Mouse (Mus musculus) heart, embryonic 11.5 days (tissue): ENCODE data around the gene Vps13d. TPM values are rescaled to one million over a fixed set of nuclear protein-coding genes. Genes with fewer than 3 reads are reported as not detected.

Experiments used
- ATAC-seq: fragments of 200-750 bp; cut with Nextera tagmentation; replicated peaks from 2 replicates; pipeline ENCODE4 v1.8.0; 2017; ENCODE audit warnings: moderate library complexity; ENCODE audit not compliant: insufficient number of reproducible peaks, low FRiP score, low TSS enrichment
- H3K27ac ChIP-seq: fragments of 300-500 bp; sonication (generic); 2 replicates; pipeline ENCODE4 v1.5.1; 2014; ENCODE audit warnings: mild to moderate bottlenecking, low read depth, low read length
- H3K27me3 ChIP-seq: fragments of 300-500 bp; sonication (generic); 2 replicates; pipeline ENCODE4 v1.6.1; 2014; ENCODE audit warnings: mild to moderate bottlenecking, low read length, mixed read lengths; ENCODE audit not compliant: control insufficient read depth, insufficient read depth
- H3K36me3 ChIP-seq: fragments of 300-500 bp; sonication (generic); 2 replicates; pipeline ENCODE4 v1.6.1; 2014; ENCODE audit warnings: mild to moderate bottlenecking, low read length, moderate library complexity, mixed read lengths; ENCODE audit not compliant: control insufficient read depth, insufficient read depth
- H3K4me1 ChIP-seq: fragments of 300-500 bp; sonication (generic); 2 replicates; pipeline ENCODE4 v1.6.1; 2014; ENCODE audit warnings: low read length; ENCODE audit not compliant: control insufficient read depth, insufficient read depth
- H3K4me2 ChIP-seq: fragments of 300-500 bp; sonication (generic); 2 replicates; pipeline ENCODE4 v1.6.1; 2014; ENCODE audit warnings: mild to moderate bottlenecking, moderate library complexity
- H3K4me3 ChIP-seq: fragments of 300-500 bp; sonication (generic); 2 replicates; pipeline ENCODE4 v1.5.1; 2014; ENCODE audit warnings: low read depth, low read length
- H3K9ac ChIP-seq: fragments of 300-500 bp; sonication (generic); 2 replicates; pipeline ENCODE4 v1.6.1; 2014; ENCODE audit warnings: mild to moderate bottlenecking, low read depth, low read length, moderate library complexity
- H3K9me3 ChIP-seq: fragments of 300-500 bp; sonication (generic); replicated peaks from 2 replicates; pipeline ENCODE4 v1.6.1; 2016; ENCODE audit warnings: low read length; ENCODE audit not compliant: control insufficient read depth
- WGBS: fragments of 180-500 bp; shearing (Covaris S2); extraction: QIAGEN DNeasy Blood & Tissue Kit; methylation state at CpG from one replicate; pipeline ENCODE4 v1.1.7; 2014; ENCODE audit not compliant: insufficient replicate concordance; 5-methylcytosine and 5-hydroxymethylcytosine counted together
- polyA plus RNA-seq: library from polyadenylated mRNA; unstranded; fragments of >200 nt; fragmentation: Nextera tagmentation; extraction: Ambion mirVana; gene quantifications from 2 replicates; pipeline ENCODE4 v1.2.1, GENCODE M21; 2014

Vps13d gene
- polyA plus RNA-seq, 1 experiment from 2014 or later, result 12.0 TPM

GRCm38 (mm10) chr4:144968371-144968770 is 226.4 kb downstream of the Vps13d start:
- H3K27ac ChIP-seq, result no peak overlapping the region
- H3K36me3 ChIP-seq, result no peaks in the 10 kb centered on the region
- no peak overlapping the region for H3K4me3 ChIP-seq
- 93% methylated on average over 3 of the region's 3 CpGs for WGBS
- H3K27me3 ChIP-seq, result no peaks in the 10 kb centered on the region
- ATAC-seq, result no peak
- no peak overlapping the region for H3K4me2 ChIP-seq
- no peaks in the 10 kb centered on the region for H3K9me3 ChIP-seq
- no peak overlapping the region for H3K9ac ChIP-seq
- H3K4me1 ChIP-seq, result no peaks in the 10 kb centered on the region

- Histone ChIP-seq H3K4me2 (no peak overlapping the region), H3K27me3 (no peaks in the 10 kb centered on the region), H3K4me3 (no peak overlapping the region), H3K4me1 (0 out of 2 replicates have a peak, but pooled peaks cover 2% of the 10 kb centered on the region), H3K36me3 (no peaks in the 10 kb centered on the region), H3K9me3 (no peaks in the 10 kb centered on the region), H3K9ac (no peak overlapping the region), H3K27ac (no peak overlapping the region)
- no peak; the same call in 1 of the 2 replicates for ATAC-seq
- 58% methylated on average over 2 of the region's 2 CpGs for WGBS
Observed at GRCm38 (mm10) chr4:144965255-144965654, 229.6 kb downstream of the Vps13d start.

- Histone ChIP-seq H3K4me2 (no peak overlapping the region), H3K36me3 (no peaks in the 10 kb centered on the region), H3K27ac (no peak overlapping the region), H3K4me3 (no peak overlapping the region), H3K9ac (no peak overlapping the region), H3K4me1 (0 out of 2 replicates have a peak, but pooled peaks cover 2% of the 10 kb centered on the region), H3K9me3 (no peaks in the 10 kb centered on the region), H3K27me3 (no peaks in the 10 kb centered on the region)
- no peak for ATAC-seq
- WGBS, result 88% methylated on average over 3 of the region's 3 CpGs
Observed at GRCm38 (mm10) chr4:144961696-144962095, 233.1 kb downstream of the Vps13d start.

GRCm38 (mm10) chr4:144961232-144961631 is 233.6 kb downstream of the Vps13d start:
- H3K9me3 ChIP-seq, result no peaks in the 10 kb centered on the region
- H3K9ac ChIP-seq, result no peak overlapping the region
- no peak overlapping the region for H3K27ac ChIP-seq
- no peak for ATAC-seq
- no peaks in the 10 kb centered on the region for H3K36me3 ChIP-seq
- H3K4me2 ChIP-seq, result no peak overlapping the region
- H3K4me1 ChIP-seq, result 0 out of 2 replicates have a peak, but pooled peaks cover 2% of the 10 kb centered on the region
- 89% methylated on average over 4 of the region's 4 CpGs for WGBS
- H3K27me3 ChIP-seq, result no peaks in the 10 kb centered on the region
- no peak overlapping the region for H3K4me3 ChIP-seq

- Histone ChIP-seq H3K36me3 (no peaks in the 10 kb centered on the region), H3K27me3 (no peaks in the 10 kb centered on the region), H3K9ac (no peak overlapping the region), H3K4me3 (no peak overlapping the region), H3K27ac (no peak overlapping the region), H3K4me2 (no peak overlapping the region), H3K4me1 (0 out of 2 replicates have a peak, but pooled peaks cover 2% of the 10 kb centered on the region), H3K9me3 (no peaks in the 10 kb centered on the region)
- no peak for ATAC-seq
- 61% methylated on average over 8 of the region's 8 CpGs for WGBS
Observed at GRCm38 (mm10) chr4:144960188-144960904, 234.5 kb downstream of the Vps13d start.

- Histone ChIP-seq H3K36me3 (no peaks in the 10 kb centered on the region), H3K9me3 (no peaks in the 10 kb centered on the region), H3K27me3 (no peaks in the 10 kb centered on the region), H3K27ac (no peak overlapping the region), H3K9ac (no peak overlapping the region), H3K4me1 (0 out of 2 replicates have a peak, but pooled peaks cover 2% of the 10 kb centered on the region), H3K4me3 (no peak overlapping the region), H3K4me2 (no peak overlapping the region)
- ATAC-seq, result no peak
- 74% methylated on average over 2 of the region's 2 CpGs for WGBS
Observed at GRCm38 (mm10) chr4:144957721-144958120, 237.1 kb downstream of the Vps13d start.

- WGBS, result 84% methylated on average over 4 of the region's 4 CpGs
- ATAC-seq, result no peak
- H3K9ac ChIP-seq, result no peak overlapping the region
- no peaks in the 10 kb centered on the region for H3K27me3 ChIP-seq
- H3K4me2 ChIP-seq, result no peak overlapping the region
- H3K36me3 ChIP-seq, result no peaks in the 10 kb centered on the region
- no peaks in the 10 kb centered on the region for H3K9me3 ChIP-seq
- H3K4me3 ChIP-seq, result no peak overlapping the region
- H3K4me1 ChIP-seq, result 0 out of 2 replicates have a peak, but pooled peaks cover 2% of the 10 kb centered on the region
- H3K27ac ChIP-seq, result no peak overlapping the region
Observed at GRCm38 (mm10) chr4:144957186-144957585, 237.6 kb downstream of the Vps13d start.

- no peak overlapping the region for H3K9ac ChIP-seq
- H3K4me3 ChIP-seq, result no peak overlapping the region
- H3K4me2 ChIP-seq, result no peak overlapping the region
- H3K36me3 ChIP-seq, result no peaks in the 10 kb centered on the region
- H3K27ac ChIP-seq, result no peak overlapping the region
- no peaks in the 10 kb centered on the region for H3K9me3 ChIP-seq
- ATAC-seq, result no peak
- 0 out of 2 replicates have a peak, but pooled peaks cover 2% of the 10 kb centered on the region for H3K4me1 ChIP-seq
- H3K27me3 ChIP-seq, result no peaks in the 10 kb centered on the region
- WGBS, result 42% methylated on average over 1 of the region's 1 CpGs
Observed at GRCm38 (mm10) chr4:144956293-144956692, 238.5 kb downstream of the Vps13d start.

- no peaks in the 10 kb centered on the region for H3K36me3 ChIP-seq
- H3K4me3 ChIP-seq, result no peak overlapping the region
- H3K9me3 ChIP-seq, result no peaks in the 10 kb centered on the region
- no peak for ATAC-seq
- 0 out of 2 replicates have a peak, but pooled peaks cover 2% of the 10 kb centered on the region for H3K4me1 ChIP-seq
- no peaks in the 10 kb centered on the region for H3K27me3 ChIP-seq
- WGBS, result 80% methylated on average over 1 of the region's 1 CpGs
- no peak overlapping the region for H3K4me2 ChIP-seq
- no peak overlapping the region for H3K9ac ChIP-seq
- H3K27ac ChIP-seq, result no peak overlapping the region
Observed at GRCm38 (mm10) chr4:144955863-144956262, 238.9 kb downstream of the Vps13d start.
